ENCODE assay signal across 8 mouse cellular contexts in the genomic region with DNA sequence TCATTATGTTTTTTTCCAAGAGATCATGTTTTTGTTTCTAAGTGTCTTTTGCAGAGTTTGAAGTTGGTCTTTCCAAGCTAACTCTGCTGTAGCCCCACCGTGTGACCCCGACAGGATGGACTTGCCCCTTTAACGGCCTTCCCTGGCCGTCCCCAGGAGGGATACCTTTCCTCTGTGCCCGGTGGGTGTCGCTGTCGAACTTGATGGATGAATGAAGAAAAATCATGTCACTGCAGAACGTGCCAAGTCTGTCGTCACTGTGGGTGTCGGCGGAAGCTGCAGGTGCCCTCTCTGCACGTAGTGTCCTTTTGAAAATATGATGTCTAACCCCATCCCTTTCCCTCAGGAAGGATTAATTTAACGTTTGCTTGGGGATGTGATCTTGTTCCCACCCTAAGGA.
DNase-seq lines count a peak whose midpoint lies in the region; ATAC-seq and TF ChIP-seq lines count a peak whose summit lies in the region.

No protein-coding gene starts in this region.

- no peak overlapping the region for H3K4me3 ChIP-seq in heart, embryonic 11.5 days (ENCODE audit: low read depth, low read length)
- H3K4me3 ChIP-seq in bone marrow, adult 2 months (replicated peaks; ENCODE audit: control insufficient read depth, low read depth, low read length), result no peak overlapping the region
- H3K4me3 ChIP-seq in olfactory bulb, adult 2 months (ENCODE audit: insufficient read depth, low read depth, low read length), result no peak overlapping the region
- no peak overlapping the region for H3K4me3 ChIP-seq in forebrain, embryonic 15.5 days

- H3K27ac ChIP-seq in heart, embryonic 11.5 days (ENCODE audit: low read depth, low read length), result no peak overlapping the region
- no peak overlapping the region for H3K27ac ChIP-seq in bone marrow, adult 2 months (ENCODE audit: control insufficient read depth, insufficient read depth, low read depth, low read length, poor library complexity)
- no peak overlapping the region for H3K27ac ChIP-seq in olfactory bulb, adult 2 months (ENCODE audit: insufficient read depth, low read depth, low read length)
- no peak overlapping the region for H3K27ac ChIP-seq in forebrain, embryonic 15.5 days (replicated peaks)

- peak; percentile 97 for DNase-seq in heart, adult 11 months
- DNase-seq in A20 (ENCODE audit: low read depth, low spot score), result peak; percentile 84
- DNase-seq in gastrocnemius, postnatal 36 days, result peak; percentile 45 to 57
- peak; percentile 76 for DNase-seq in layer of hippocampus, adult 9-11 months

- TF ChIP-seq POLR2A in bone marrow, adult 2 months (IDR thresholded peaks at IDR 0.05; ENCODE audit: borderline replicate concordance, control insufficient read depth, low read depth, low read length), result no peak
- TF ChIP-seq POLR2A in olfactory bulb, adult 2 months (IDR thresholded peaks at IDR 0.05; ENCODE audit: insufficient read depth, low read depth, low read length), result no peak

- no peaks in the 10 kb centered on the region for H3K27me3 ChIP-seq in heart, embryonic 11.5 days (ENCODE audit: control insufficient read depth, insufficient read depth, low read length)
- no peaks in the 10 kb centered on the region for H3K27me3 ChIP-seq in forebrain, embryonic 15.5 days

- no peaks in the 10 kb centered on the region for H3K4me1 ChIP-seq in heart, embryonic 11.5 days (ENCODE audit: control insufficient read depth, insufficient read depth, low read length)
- H3K4me1 ChIP-seq in bone marrow, adult 2 months (ENCODE audit: control insufficient read depth, insufficient read depth, low read length), result no peaks in the 10 kb centered on the region
- H3K4me1 ChIP-seq in olfactory bulb, adult 2 months (ENCODE audit: control insufficient read depth, insufficient read depth, low read length), result peaks cover 12% of the 10 kb centered on the region; the same call in 1 of the 2 replicates
- H3K4me1 ChIP-seq in forebrain, embryonic 15.5 days, result no peaks in the 10 kb centered on the region

- intact Hi-C loops in gastrocnemius, postnatal 36 days (cut with DNase I), result no loop called here

- H3K9me3 ChIP-seq in heart, embryonic 11.5 days (replicated peaks; ENCODE audit: control insufficient read depth, low read length), result no peaks in the 10 kb centered on the region
- H3K9me3 ChIP-seq in forebrain, embryonic 15.5 days, result no peaks in the 10 kb centered on the region

- H3K9ac ChIP-seq in heart, embryonic 11.5 days (ENCODE audit: low read depth, low read length), result no peak overlapping the region
- H3K9ac ChIP-seq in forebrain, embryonic 15.5 days (replicated peaks), result no peak overlapping the region

- peaks cover 4% of the 10 kb centered on the region; the same call in 1 of the 2 replicates for H3K36me3 ChIP-seq in heart, embryonic 11.5 days (ENCODE audit: control insufficient read depth, insufficient read depth, low read length)
- peaks cover 8% of the 10 kb centered on the region; the same call in 1 of the 2 replicates for H3K36me3 ChIP-seq in forebrain, embryonic 15.5 days

- ATAC-seq in heart, embryonic 11.5 days (replicated peaks; ENCODE audit: insufficient number of reproducible peaks, low FRiP score, low TSS enrichment), result no peak
- ATAC-seq in forebrain, embryonic 15.5 days (replicated peaks), result no peak

- no peak overlapping the region for H3K4me2 ChIP-seq in heart, embryonic 11.5 days
- no peak overlapping the region for H3K4me2 ChIP-seq in forebrain, embryonic 15.5 days (replicated peaks)

- 53% methylated on average over 13 of the region's 13 CpGs for WGBS in heart, embryonic 11.5 days (ENCODE audit: insufficient replicate concordance)
- WGBS in bone marrow, adult 2 months, result 53% methylated on average over 13 of the region's 13 CpGs
- 52% methylated on average over 13 of the region's 13 CpGs for WGBS in olfactory bulb, adult 2 months
- WGBS in forebrain, embryonic 15.5 days, result 61% methylated on average over 13 of the region's 13 CpGs

- peak; percentile 57 for TF ChIP-seq CTCF in bone marrow, adult 2 months (IDR thresholded peaks at IDR 0.05; ENCODE audit: control insufficient read depth, insufficient read depth, low read length)
- peak; percentile 11; the same call in 1 of the 2 replicates for TF ChIP-seq CTCF in olfactory bulb, adult 2 months (IDR thresholded peaks at IDR 0.05; ENCODE audit: insufficient read depth, low read depth, low read length)
